Comparison of ENCODE assay signal across 9 mouse cellular contexts in genomic region chr8:99421516-99421915, GRCm38 (mm10). TPM values are rescaled to one million over a fixed set of nuclear protein-coding genes. Genes with fewer than 3 reads are reported as not detected.
DNase-seq lines count a peak whose midpoint lies in the region; ATAC-seq and TF ChIP-seq lines count a peak whose summit lies in the region.
"Had no signal": no experiment of that assay in that cellular context is flagged by ENCODE, and none has a peak within 500 bp of the region (broad histone marks: within the 10 kb centered on the region; RNA-seq: fewer than 3 reads in every experiment).

No protein-coding gene starts in this region.

- H3K9me3 ChIP-seq in midbrain, embryonic 15.5 days = no peaks in the 10 kb centered on the region

- no peak for ATAC-seq in midbrain, embryonic 15.5 days (replicated peaks)

- no peaks in the 10 kb centered on the region for H3K36me3 ChIP-seq in midbrain, embryonic 15.5 days (replicated peaks)

- peak overlapping the region; percentile 19 for H3K4me3 ChIP-seq in left cerebral cortex, adult 2 months
- H3K4me3 ChIP-seq in midbrain, embryonic 15.5 days = peak overlapping the region; percentile 23
- no peak overlapping the region for H3K4me3 ChIP-seq in gastrocnemius, adult 2 months
- H3K4me3 ChIP-seq: erythroblast, embryonic 14.5 days had no signal

- DNase-seq in left cerebral cortex, adult 2 months (ENCODE audit: extremely low spot score in 1 of 2, low spot score in 2 of 2) = no peak
- DNase-seq in left cerebral cortex, postnatal 10 days (ENCODE audit: extremely low spot score in 1 of 2, low spot score in 2 of 2) = no peak
- DNase-seq in cerebellum, adult 11 months = peak; percentile 22
- peak; percentile 49 for DNase-seq in embryo, embryonic 11 days
- DNase-seq in gastrocnemius, postnatal 25 days = no peak
- no peak for DNase-seq in kidney, adult 8-10 months
- DNase-seq in gastrocnemius, adult 2 months = no peak

- H3K27me3 ChIP-seq in midbrain, embryonic 15.5 days (replicated peaks) = no peaks in the 10 kb centered on the region

- peak; percentile 62 for TF ChIP-seq CTCF in left cerebral cortex, adult 2 months (IDR thresholded peaks at IDR 0.05)
- TF ChIP-seq CTCF in gastrocnemius, adult 2 months (IDR thresholded peaks at IDR 0.05) = no peak

- intact Hi-C loops in left cerebral cortex, adult 2 months (cut with DNase I) = loop anchor here (5.0 kb wide), 1 partner anchor 1351 kb away; no protein-coding TSS in a partner anchor
- intact Hi-C loops in left cerebral cortex, postnatal 10 days (cut with DNase I) = loop anchor here (10.0 kb wide), 1 partner anchor 1353 kb away; no protein-coding TSS in a partner anchor
- intact Hi-C loops in gastrocnemius, adult 2 months (cut with DNase I) = no loop called here

- peak overlapping the region; percentile 32 for H3K9ac ChIP-seq in midbrain, embryonic 15.5 days

- H3K27ac ChIP-seq in left cerebral cortex, adult 2 months = 0 out of 2 replicates have a peak overlapping the region, but pooled peaks have one; percentile 28
- no peak overlapping the region for H3K27ac ChIP-seq in midbrain, embryonic 15.5 days
- no peak overlapping the region for H3K27ac ChIP-seq in gastrocnemius, adult 2 months

- peak overlapping the region; percentile 43 for H3K4me2 ChIP-seq in midbrain, embryonic 15.5 days

- WGBS in midbrain, embryonic 15.5 days = 10% methylated on average over 7 of the region's 7 CpGs

- H3K4me1 ChIP-seq in midbrain, embryonic 15.5 days = peaks cover 11% of the 10 kb centered on the region

RNA-seq across cellular contexts. Expression of gene Cdh8, which starts 5.2 kb away (rescaled TPM):
- total RNA-seq in left cerebral cortex, adult 2 months (2021) = 10 to 100 TPM; 46.3 to 46.8 TPM
- 100 to 1,000 TPM in 1 of 2 experiments, 10 to 100 TPM in 1; 99.1 to 117 TPM for total RNA-seq in left cerebral cortex, postnatal 10 days (2021)
- polyA plus RNA-seq in midbrain, embryonic 15.5 days (2015; fragmentation: Nextera tagmentation; extraction: Ambion mirVana) = 60.1 and 68.4 TPM in 2 replicates
- not detected for total RNA-seq in gastrocnemius, postnatal 25 days (2021)
- total RNA-seq in gastrocnemius, adult 2 months (2021) = not detected
- polyA plus RNA-seq: erythroblast, embryonic 14.5 days had no signal

Comparison
In these comparisons a context has a peak if more than half of its experiments do, and no peak if none do; other contexts are left out.
1. DNase-seq: peak in cerebellum, adult 11 months (single experiment) and embryo, embryonic 11 days (single experiment); none in left cerebral cortex, adult 2 months (0 of 2), left cerebral cortex, postnatal 10 days (0 of 2), gastrocnemius, postnatal 25 days (single experiment), kidney, adult 8-10 months (0 of 2) and gastrocnemius, adult 2 months (single experiment).
2. RNA of gene Cdh8, which starts 5.2 kb away (total RNA-seq): 99.1 to 117 TPM in left cerebral cortex, postnatal 10 days and 46.3 to 46.8 TPM in left cerebral cortex, adult 2 months; not detected in gastrocnemius, postnatal 25 days and not detected in gastrocnemius, adult 2 months; every median in the first group is over 10 times any median in the second.